Comparison of ENCODE assay signal across 27 mouse cellular contexts in the genomic region with DNA sequence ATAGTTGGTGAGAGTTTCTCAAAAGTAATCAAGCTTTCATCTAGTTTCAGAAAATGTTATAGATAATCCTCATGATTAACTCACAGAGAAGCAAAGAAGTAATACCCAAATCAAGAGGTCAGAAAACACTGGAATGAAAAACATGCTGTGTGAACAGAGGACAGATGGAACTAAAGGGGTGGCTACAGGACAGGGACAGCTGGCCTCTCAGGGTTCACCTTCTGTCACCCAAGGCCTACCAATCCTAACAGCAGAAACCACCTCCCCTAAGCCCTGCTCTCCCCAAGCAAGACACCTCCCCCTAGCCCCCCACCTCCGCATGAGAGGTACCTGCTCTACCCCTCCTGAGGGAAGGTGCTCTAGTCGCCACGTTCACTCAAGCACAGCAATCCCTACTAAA.
DNase-seq lines count a peak whose midpoint lies in the region; ATAC-seq lines count a peak whose summit lies in the region.
"Had no signal": no experiment of that assay in that cellular context is flagged by ENCODE, and none has a peak within 500 bp of the region (broad histone marks: within the 10 kb centered on the region; RNA-seq: fewer than 3 reads in every experiment).

No protein-coding gene starts in this region.

- no peak overlapping the region for H3K4me2 ChIP-seq in intestine, embryonic 14.5 days (ENCODE audit: low read length)
- no peak overlapping the region for H3K4me2 ChIP-seq in intestine, embryonic 16.5 days (ENCODE audit: low read depth, low read length)
- no peak overlapping the region for H3K4me2 ChIP-seq in liver, embryonic 11.5 days
- H3K4me2 ChIP-seq: embryonic facial prominence, embryonic 12.5 days; embryonic facial prominence, embryonic 15.5 days; heart, embryonic 12.5 days; heart, embryonic 15.5 days; hindbrain, embryonic 14.5 days had no signal

- H3K4me3 ChIP-seq in intestine, embryonic 14.5 days (ENCODE audit: low read depth, low read length) = no peak overlapping the region
- no peak overlapping the region for H3K4me3 ChIP-seq in intestine, embryonic 16.5 days (ENCODE audit: low read length)
- H3K4me3 ChIP-seq in liver, embryonic 11.5 days (ENCODE audit: low read depth, low read length) = no peak overlapping the region
- H3K4me3 ChIP-seq: embryonic facial prominence, embryonic 12.5 days; embryonic facial prominence, embryonic 15.5 days; gastrocnemius, adult 2 months; heart, embryonic 12.5 days; heart, embryonic 15.5 days had no signal

- ATAC-seq in intestine, embryonic 14.5 days (replicated peaks; ENCODE audit: low FRiP score, low TSS enrichment, low read depth) = no peak
- no peak for ATAC-seq in intestine, embryonic 16.5 days
- 0 out of 2 replicates have a peak, but pooled peaks have one; percentile 18 for ATAC-seq in liver, embryonic 11.5 days (replicated peaks; ENCODE audit: low FRiP score)
- ATAC-seq: forebrain, embryonic 14.5 days; forebrain, postnatal 0 days; hindbrain, postnatal 0 days; inflammation-experienced regulatory T-cells, adult 6 months; Patski had no signal

- peak; percentile 24 for DNase-seq in cerebellum, adult 11-12 months
- DNase-seq in cerebellum, adult 9-10 months = no peak
- peak; percentile 7 for DNase-seq in intestine, embryonic 14.5 days (ENCODE audit: low spot score)
- DNase-seq in liver, embryonic 11.5 days (ENCODE audit: low spot score) = no peak
- DNase-seq in liver = no peak
- DNase-seq: adrenal gland, postnatal 10 days; adrenal gland, postnatal 36 days; B cell, adult 2 months; forebrain, postnatal 0 days; gastrocnemius, adult 2 months; gastrocnemius, postnatal 14 days; heart, adult 18-20 months; heart, postnatal 10 days; heart, postnatal 4 days; kidney, adult 11 months had no signal

- no peak overlapping the region for H3K9ac ChIP-seq in intestine, embryonic 14.5 days (ENCODE audit: low read length)
- no peak overlapping the region for H3K9ac ChIP-seq in intestine, embryonic 16.5 days (ENCODE audit: low read depth, low read length)
- H3K9ac ChIP-seq in liver, embryonic 11.5 days (ENCODE audit: low read depth, low read length) = no peak overlapping the region
- H3K9ac ChIP-seq: embryonic facial prominence, embryonic 12.5 days; embryonic facial prominence, embryonic 15.5 days; forebrain, postnatal 0 days; heart, embryonic 12.5 days; heart, embryonic 15.5 days; hindbrain, embryonic 14.5 days had no signal

- H3K9me3 ChIP-seq in intestine, embryonic 14.5 days (ENCODE audit: control insufficient read depth, low read length) = no peaks in the 10 kb centered on the region
- H3K9me3 ChIP-seq in intestine, embryonic 16.5 days (ENCODE audit: control insufficient read depth, low read length) = no peaks in the 10 kb centered on the region
- no peaks in the 10 kb centered on the region for H3K9me3 ChIP-seq in liver, embryonic 11.5 days (ENCODE audit: control insufficient read depth, low read length)
- H3K9me3 ChIP-seq: embryonic facial prominence, embryonic 12.5 days; embryonic facial prominence, embryonic 15.5 days; G1E; heart, embryonic 12.5 days; heart, embryonic 15.5 days had no signal

- H3K36me3 ChIP-seq in intestine, embryonic 14.5 days (ENCODE audit: control insufficient read depth, insufficient read depth, low read length) = no peaks in the 10 kb centered on the region
- no peaks in the 10 kb centered on the region for H3K36me3 ChIP-seq in intestine, embryonic 16.5 days (ENCODE audit: control insufficient read depth, insufficient read depth, low read length)
- no peaks in the 10 kb centered on the region for H3K36me3 ChIP-seq in liver, embryonic 11.5 days (ENCODE audit: control insufficient read depth, insufficient read depth, low read length)
- H3K36me3 ChIP-seq: embryonic facial prominence, embryonic 12.5 days; embryonic facial prominence, embryonic 15.5 days; heart, embryonic 15.5 days had no signal

- no peaks in the 10 kb centered on the region for H3K27me3 ChIP-seq in intestine, embryonic 14.5 days (replicated peaks; ENCODE audit: control insufficient read depth, insufficient read depth, low read length)
- H3K27me3 ChIP-seq in intestine, embryonic 16.5 days (replicated peaks; ENCODE audit: control insufficient read depth, insufficient read depth, low read length) = no peaks in the 10 kb centered on the region
- no peaks in the 10 kb centered on the region for H3K27me3 ChIP-seq in liver, embryonic 11.5 days (replicated peaks; ENCODE audit: control insufficient read depth, insufficient read depth, low read length)
- H3K27me3 ChIP-seq: CH12.LX; embryonic facial prominence, embryonic 12.5 days; embryonic facial prominence, embryonic 15.5 days; heart, embryonic 12.5 days; heart, embryonic 15.5 days; Patski had no signal

- no peak overlapping the region for H3K27ac ChIP-seq in intestine, embryonic 14.5 days (ENCODE audit: low read depth)
- no peak overlapping the region for H3K27ac ChIP-seq in intestine, embryonic 16.5 days (ENCODE audit: low read length)
- H3K27ac ChIP-seq in liver, embryonic 11.5 days (ENCODE audit: low read depth, low read length) = no peak overlapping the region
- H3K27ac ChIP-seq: embryonic facial prominence, embryonic 12.5 days; embryonic facial prominence, embryonic 15.5 days; gastrocnemius, adult 2 months; heart, embryonic 15.5 days; hindbrain, embryonic 14.5 days; hindbrain, postnatal 0 days had no signal

- H3K4me1 ChIP-seq in intestine, embryonic 14.5 days (replicated peaks; ENCODE audit: control insufficient read depth, insufficient read depth, low read length) = 0 out of 2 replicates have a peak, but pooled peaks cover 2% of the 10 kb centered on the region
- H3K4me1 ChIP-seq in intestine, embryonic 16.5 days (ENCODE audit: control insufficient read depth, insufficient read depth, low read length) = 0 out of 2 replicates have a peak, but pooled peaks cover 2% of the 10 kb centered on the region
- no peaks in the 10 kb centered on the region for H3K4me1 ChIP-seq in liver, embryonic 11.5 days (replicated peaks; ENCODE audit: control insufficient read depth, insufficient read depth, low read length)
- H3K4me1 ChIP-seq: embryonic facial prominence, embryonic 12.5 days; embryonic facial prominence, embryonic 15.5 days; heart, embryonic 12.5 days; heart, embryonic 15.5 days had no signal

- WGBS in intestine, embryonic 14.5 days = 89% methylated on average over 3 of the region's 3 CpGs
- WGBS in intestine, embryonic 16.5 days = 91% methylated on average over 3 of the region's 3 CpGs
- WGBS in liver, embryonic 11.5 days = 80% methylated on average over 3 of the region's 3 CpGs

Comparison
In these comparisons a context has a peak if more than half of its experiments do, and no peak if none do; other contexts are left out.
1. DNase-seq: peak in cerebellum, adult 11-12 months (single experiment) and intestine, embryonic 14.5 days (single experiment); none in cerebellum, adult 9-10 months (single experiment), liver, embryonic 11.5 days (single experiment) and liver (single experiment).